Mouse (Mus musculus) adrenal gland, postnatal 14 days (tissue): ENCODE results near the gene Vps26c. TPM values are rescaled to one million over a fixed set of nuclear protein-coding genes. Genes with fewer than 3 reads are reported as not detected.
"Not testable (repeated sequence)": the region's sequence is repeated elsewhere in the genome, so short reads cannot be mapped to it uniquely, and the experiment has no call there.

Source experiments
- DNase-seq: peaks from one replicate; pipeline ENCODE4 v3.0.0; 2021; ENCODE audit warnings: mixed read lengths
- total RNA-seq: library from RNA; stranded (reverse); gene quantifications from 2 replicates; pipeline ENCODE4 v1.2.3, GENCODE M21; 2021

Vps26c gene
- total RNA-seq, 1 experiment from 2014 or later, result 49.1 TPM

- peak; percentile 47 for DNase-seq
Measured at GRCm38 (mm10) chr16:94497176-94497575, 29.5 kb downstream of the Vps26c start.

DNA sequence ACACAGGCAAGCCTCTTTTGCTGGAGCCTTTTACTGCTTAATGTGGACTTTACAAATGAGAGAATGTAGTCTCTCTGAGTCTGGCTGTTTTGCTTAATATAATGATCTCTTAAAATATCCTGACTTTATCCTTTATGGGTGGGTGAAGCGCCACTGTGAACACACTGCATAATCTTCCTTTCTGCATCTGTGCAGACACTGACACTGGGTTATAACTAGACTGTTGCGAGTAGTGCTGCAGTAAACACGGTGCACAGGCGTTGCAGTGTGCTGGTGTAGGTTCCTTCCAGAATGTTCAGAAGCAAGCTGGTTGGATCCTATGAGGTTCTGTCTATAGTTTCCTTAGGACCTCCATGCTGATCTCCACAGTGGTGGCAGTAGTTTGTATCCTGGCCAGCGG lies 37.3 kb downstream of the Vps26c start:
- no peak for DNase-seq

- DNase-seq, result no peak
Measured at GRCm38 (mm10) chr16:94487341-94487740, 39.3 kb downstream of the Vps26c start.

- DNase-seq, result no peak
Measured at GRCm38 (mm10) chr16:94484752-94485535, 41.7 kb downstream of the Vps26c start.

- no peak for DNase-seq
Measured at GRCm38 (mm10) chr16:94473086-94473822, 53.4 kb downstream of the Vps26c start.

DNA sequence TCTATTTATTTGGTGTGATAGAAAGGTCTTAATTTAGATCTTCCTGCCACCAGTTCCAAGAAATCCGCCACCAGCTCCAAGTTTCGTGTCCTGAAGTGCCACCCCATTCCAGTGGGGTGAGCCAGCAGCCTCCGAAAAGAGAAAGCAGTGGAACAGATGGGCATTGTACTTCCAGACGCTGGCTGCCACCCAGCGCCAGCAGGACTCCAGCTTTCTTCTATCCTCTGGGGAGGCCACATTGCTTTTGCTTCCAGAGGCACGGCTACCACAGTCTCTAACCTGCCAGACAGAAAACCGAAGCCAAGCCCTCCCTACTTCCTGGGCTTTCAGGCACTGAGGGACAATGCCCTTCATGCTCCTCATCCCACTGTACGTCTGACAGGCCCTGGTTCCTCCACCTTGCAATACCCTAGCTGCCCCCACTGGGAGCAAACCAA lies 54.1 kb downstream of the Vps26c start:
- peak; percentile 73 for DNase-seq

GRCm38 (mm10) chr16:94468391-94468790 lies 58.2 kb downstream of the Vps26c start:
- DNase-seq, result no peak

- DNase-seq, result peak; percentile 42
Measured at GRCm38 (mm10) chr16:94467337-94468055, 59.1 kb downstream of the Vps26c start.

DNA sequence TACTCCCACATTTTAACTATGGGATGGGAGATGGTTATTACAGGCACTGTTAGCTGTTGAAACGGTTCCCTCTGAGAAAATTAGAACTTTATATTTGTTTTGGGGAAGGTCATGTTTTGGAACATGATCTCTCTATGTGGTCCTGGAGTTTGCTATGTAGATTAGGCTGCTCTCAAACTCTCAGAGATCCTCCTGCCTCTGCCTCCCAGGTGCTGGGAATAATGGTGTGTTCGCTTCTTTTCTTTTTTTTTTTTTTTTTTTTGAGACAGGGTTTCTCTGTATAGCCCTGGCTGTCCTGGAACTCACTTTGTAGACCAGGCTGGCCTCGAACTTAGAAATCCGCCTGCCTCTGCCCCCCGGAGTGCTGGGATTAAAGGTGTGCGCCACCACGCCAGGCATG lies 60.3 kb downstream of the Vps26c start:
- DNase-seq, result not testable (repeated sequence)

DNA sequence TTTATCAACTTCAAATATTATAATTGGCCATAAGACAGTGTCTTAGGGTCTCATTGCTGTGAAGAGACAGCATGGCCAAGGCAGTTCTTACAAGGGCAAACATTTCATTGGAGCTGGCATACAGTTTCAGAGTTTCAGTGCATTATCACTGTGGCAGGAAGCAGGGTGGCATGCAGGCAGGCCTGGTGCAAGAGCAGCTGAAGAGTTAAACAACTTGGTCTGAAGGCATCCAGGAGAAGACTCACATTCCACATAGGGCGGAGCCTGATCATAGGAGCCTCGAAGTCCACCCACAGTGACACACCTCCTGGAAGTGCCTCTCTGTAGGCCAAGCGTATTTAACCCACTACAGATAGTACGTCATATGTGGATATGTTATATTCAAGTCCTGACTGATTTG lies 60.7 kb downstream of the Vps26c start:
- no peak for DNase-seq

- DNase-seq, result no peak
Measured at GRCm38 (mm10) chr16:94464067-94464466, 62.6 kb downstream of the Vps26c start.

DNA sequence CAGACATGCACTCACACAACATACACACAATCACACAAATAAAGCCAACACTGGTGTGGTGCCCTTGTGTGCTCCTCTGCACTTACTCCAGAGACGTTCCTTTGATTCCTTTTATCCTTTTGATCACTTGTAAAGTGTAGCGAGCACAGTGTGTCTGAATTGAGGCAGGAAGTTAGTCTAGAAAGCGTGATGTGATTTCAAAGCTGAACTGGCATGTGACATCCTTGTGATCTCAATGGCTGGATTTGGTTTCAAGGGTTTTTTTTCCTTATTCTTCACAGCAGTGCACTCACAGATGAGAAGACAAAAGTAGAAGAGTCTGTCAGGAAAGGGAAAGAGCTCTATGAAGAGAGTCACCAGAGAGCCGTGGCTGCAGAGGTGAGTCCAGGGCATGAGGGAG lies 72.5 kb downstream of the Vps26c start:
- DNase-seq, result no peak

GRCm38 (mm10) chr16:94452768-94453167 lies 73.9 kb downstream of the Vps26c start:
- no peak for DNase-seq

DNA sequence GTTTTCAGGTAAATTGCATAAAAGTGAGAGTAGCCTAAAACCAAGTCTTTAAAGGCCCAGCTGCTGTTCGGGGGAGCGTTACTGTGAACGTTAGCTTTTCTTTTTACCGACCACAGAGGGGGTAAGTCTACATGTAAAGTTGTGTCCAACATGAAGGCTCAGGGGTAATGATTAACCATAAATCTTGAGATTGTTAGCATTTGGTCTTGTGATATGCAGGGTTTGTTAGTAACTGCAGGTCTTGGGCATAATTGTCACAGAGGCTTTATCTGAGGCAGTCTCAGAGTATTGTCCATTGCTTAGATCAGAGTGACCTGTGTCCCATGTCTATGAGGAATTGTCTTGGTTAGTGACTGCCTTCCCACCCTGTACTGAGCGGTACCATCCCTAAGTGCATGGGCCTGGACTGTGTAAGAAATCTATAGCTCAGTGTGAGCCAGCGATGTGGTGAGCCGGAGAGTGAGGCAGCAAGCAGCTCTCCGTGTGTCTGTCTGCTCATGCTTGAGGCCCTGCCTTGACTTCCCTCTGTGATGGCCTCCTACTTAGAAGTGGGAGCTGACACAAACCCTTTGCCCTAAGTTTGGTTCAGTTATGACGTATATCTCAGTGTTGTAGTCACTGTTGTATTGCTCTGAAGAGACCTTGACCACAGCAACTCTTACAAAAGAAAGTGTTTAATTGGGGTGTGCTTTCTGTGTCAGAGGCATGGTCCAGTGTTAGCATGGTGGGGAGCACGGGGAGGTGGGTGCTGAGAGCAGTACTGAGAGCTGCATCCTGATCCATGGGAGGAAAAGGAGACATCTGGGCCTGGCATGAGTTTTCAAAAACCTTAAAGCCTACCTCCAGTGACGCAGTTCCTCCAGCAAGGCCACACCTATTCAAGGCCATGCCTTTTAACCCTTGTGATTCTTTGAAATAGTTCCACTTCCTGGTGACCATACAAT lies 74.8 kb downstream of the Vps26c start:
- peak; percentile 21 for DNase-seq

GRCm38 (mm10) chr16:94449632-94450031 lies 77.0 kb downstream of the Vps26c start:
- no peak for DNase-seq

- no peak for DNase-seq
Measured at GRCm38 (mm10) chr16:94449151-94449550, 77.5 kb downstream of the Vps26c start.

Other genes starting within 250 kb of the Vps26c start
- 11.6 and 12.8 TPM in 2 replicates for gene Hlcs, start 213.3 kb downstream of the Vps26c start, total RNA-seq
- 4.4 and 5.0 TPM in 2 replicates for gene Ripply3, start 198.4 kb downstream of the Vps26c start, total RNA-seq
- gene Ttc3, start 156.2 kb downstream of the Vps26c start, total RNA-seq, result 89.9 and 90.5 TPM in 2 replicates
- 56.7 and 60.1 TPM in 2 replicates for gene Pigp, start 155.0 kb downstream of the Vps26c start, total RNA-seq
- 61.3 and 65.3 TPM in 2 replicates for gene Dyrk1a, start 43.2 kb upstream of the Vps26c start, total RNA-seq